Mouse (Mus musculus) liver, embryonic 14.5 days (tissue): ENCODE data around the gene Fgfr2. TPM values are rescaled to one million over a fixed set of nuclear protein-coding genes. Genes with fewer than 3 reads are reported as not detected.

Experiments
- ATAC-seq: fragments of 200-750 bp; cut with Nextera tagmentation; 2 replicates; pipeline ENCODE4 v1.8.0; 2017; ENCODE audit warnings: moderate number of reproducible peaks, mild to moderate bottlenecking, moderate library complexity; ENCODE audit not compliant: insufficient read depth
- DNase-seq, 3 experiments: peaks; one replicate each; pipeline ENCODE4 v3.0.0-alpha.2; 2012 to 2013; ENCODE audit warnings: low read depth in 3 of 3, low spot score in 3 of 3
- H3K27ac ChIP-seq: fragments of 300-500 bp; sonication (generic); 2 replicates; pipeline ENCODE4 v1.5.1; 2014; ENCODE audit warnings: moderate library complexity, mild to moderate bottlenecking, control low read depth, inconsistent platforms
- H3K27me3 ChIP-seq: fragments of 300-500 bp; sonication (generic); 2 replicates; pipeline ENCODE4 v1.6.1; 2014; ENCODE audit warnings: mild to moderate bottlenecking, low read length, moderate library complexity; ENCODE audit not compliant: control insufficient read depth, insufficient read depth
- H3K36me3 ChIP-seq: fragments of 300-500 bp; sonication (generic); replicated peaks from 2 replicates; pipeline ENCODE4 v1.6.1; 2014; ENCODE audit warnings: low read depth; ENCODE audit not compliant: control insufficient read depth, insufficient read depth
- H3K4me1 ChIP-seq, 2 experiments: fragments of 200-500 bp in 1 of 2; fragments of 300-500 bp in 1 of 2; sonication (generic) in 1 of 2; replicated peaks; 2 replicates each; pipeline ENCODE4 v1.6.1; 2012 to 2014; ENCODE audit warnings: antibody characterized with exemption in 1 of 2, inconsistent platforms in 1 of 2, low read length in 1 of 2; ENCODE audit not compliant: control insufficient read depth in 2 of 2, insufficient read depth in 2 of 2
- H3K4me2 ChIP-seq: fragments of 300-500 bp; sonication (generic); 2 replicates; pipeline ENCODE4 v1.6.1; 2014; ENCODE audit warnings: low read depth, mild to moderate bottlenecking, control low read depth, moderate library complexity
- H3K4me3 ChIP-seq, 2 experiments: fragments of 200-500 bp in 1 of 2; fragments of 300-500 bp in 1 of 2; sonication (generic) in 1 of 2; 2 replicates each; pipeline ENCODE4 v1.5.1; 2012 to 2014; ENCODE audit warnings: low read depth in 2 of 2, low read length in 2 of 2, mild to moderate bottlenecking in 2 of 2, control low read depth in 1 of 2, inconsistent platforms in 1 of 2, moderate library complexity in 1 of 2; ENCODE audit not compliant: insufficient read depth in 1 of 2
- H3K9ac ChIP-seq: fragments of 300-500 bp; sonication (generic); replicated peaks from 2 replicates; pipeline ENCODE4 v1.6.1; 2014; ENCODE audit warnings: mild to moderate bottlenecking, control low read depth, moderate library complexity
- H3K9me3 ChIP-seq: fragments of 300-500 bp; sonication (generic); 2 replicates; pipeline ENCODE4 v1.6.1; 2016; ENCODE audit warnings: low read length, mixed read lengths; ENCODE audit not compliant: control insufficient read depth
- CTCF ChIP-seq: IDR thresholded peaks from 2 replicates; pipeline ENCODE4 v1.5.1; 2016; ENCODE audit warnings: antibody characterized with exemption, low read depth, control low read depth
- EP300 ChIP-seq: IDR thresholded peaks from 2 replicates; pipeline ENCODE4 v1.6.1; 2016; ENCODE audit warnings: antibody characterized with exemption, low read depth
- WGBS: fragments of 180-500 bp; shearing (Covaris S2); extraction: QIAGEN DNeasy Blood & Tissue Kit; methylation state at CpG from one replicate; pipeline ENCODE4 v1.1.7; 2014; ENCODE audit not compliant: insufficient replicate concordance; 5-methylcytosine and 5-hydroxymethylcytosine counted together
- polyA plus RNA-seq, 2 experiments: library from polyadenylated mRNA; depleted of rRNA in 1 of 2; stranded (reverse) in 1 of 2; unstranded in 1 of 2; fragments of >200 nt; fragmentation: Nextera tagmentation in 1 of 2; extraction: Ambion mirVana in 1 of 2; gene quantifications; 2 replicates each; pipeline versions ENCODE4 v1.2.1 to v1.2.3; 2012 to 2014

Fgfr2 gene
- polyA plus RNA-seq, 2 experiments, result 7.9 to 8.8 TPM

DNA sequence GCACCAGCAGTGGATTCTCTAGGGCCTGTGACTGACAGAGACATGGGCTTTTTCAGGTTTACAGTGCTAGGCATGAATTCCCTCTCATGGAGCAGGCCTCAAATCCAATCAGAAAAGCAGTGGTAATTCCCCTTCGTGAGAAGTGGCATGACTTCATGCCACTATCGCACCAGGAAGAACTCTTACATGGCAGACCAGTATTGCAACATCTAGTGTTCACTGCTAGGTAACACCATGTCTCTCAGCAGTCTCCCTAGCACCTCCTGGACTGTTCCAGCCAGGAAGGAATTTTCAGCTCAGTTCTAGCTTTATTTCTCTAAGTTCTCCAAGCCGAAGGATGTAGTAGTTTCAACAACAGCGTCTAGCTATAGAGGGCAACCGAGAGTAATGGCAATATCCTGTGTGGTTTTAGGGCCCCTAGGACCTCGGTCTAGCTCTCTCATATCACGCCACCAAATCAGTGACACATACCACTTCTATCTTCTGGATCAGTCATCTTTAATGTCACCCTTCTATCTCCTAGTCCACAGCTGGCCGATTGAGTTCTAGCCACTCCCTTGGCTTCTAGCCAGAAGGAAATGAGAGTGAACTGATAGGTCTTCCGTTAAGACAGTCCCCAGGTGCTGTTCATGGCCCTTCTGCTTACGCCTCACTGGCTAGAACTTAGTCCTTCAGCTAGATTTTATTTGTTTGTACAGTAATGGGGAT lies 720.6 kb downstream of the Fgfr2 start:
- DNase-seq (peak; percentile 26 to 52 (median 35)), ATAC-seq (peak; percentile 81)
- no peaks in the 10 kb centered on the region for H3K36me3 ChIP-seq
- H3K9ac ChIP-seq, result no peak overlapping the region
- TF ChIP-seq CTCF (0 out of 2 replicates have a peak, but pooled peaks have one; percentile 31), EP300 (peak; percentile 70)
- H3K27me3 ChIP-seq, result no peaks in the 10 kb centered on the region
- 19% methylated on average over 10 of the region's 10 CpGs for WGBS
- H3K4me3 ChIP-seq, result no peak overlapping the region
- H3K27ac ChIP-seq, result no peak overlapping the region
- H3K4me2 ChIP-seq, result no peak overlapping the region
- peaks cover 6 to 17% of the 10 kb centered on the region in 2 experiments for H3K4me1 ChIP-seq
- no peaks in the 10 kb centered on the region for H3K9me3 ChIP-seq

DNA sequence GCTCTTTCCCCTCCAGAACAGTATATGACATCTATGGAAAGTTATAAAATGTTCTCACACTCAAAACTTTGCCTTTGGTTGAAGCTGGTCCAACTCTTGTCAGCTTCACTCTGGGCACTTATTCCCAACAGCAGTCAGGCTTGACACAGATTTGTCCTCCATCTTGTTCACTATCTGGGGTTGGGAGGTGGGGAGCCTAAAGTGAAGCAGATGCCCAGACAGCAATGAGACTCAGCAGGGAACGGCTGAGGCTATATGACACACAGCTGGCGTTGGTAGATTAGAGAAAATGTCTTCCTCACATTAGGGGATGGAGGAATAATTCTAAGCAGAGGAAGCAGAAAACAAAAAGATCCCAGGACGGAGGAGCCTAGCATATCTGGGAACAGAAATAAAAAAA lies 724.7 kb downstream of the Fgfr2 start:
- Histone ChIP-seq H3K4me2 (no peak overlapping the region), H3K9ac (no peak overlapping the region), H3K27ac (no peak overlapping the region), H3K27me3 (no peaks in the 10 kb centered on the region), H3K36me3 (no peaks in the 10 kb centered on the region), H3K4me3 (no peak overlapping the region), H3K4me1 (peaks cover 14 to 34% of the 10 kb centered on the region in 2 experiments), H3K9me3 (no peaks in the 10 kb centered on the region)
- ATAC-seq (no peak), DNase-seq (no peak)
- 32% methylated on average over 3 of the region's 3 CpGs for WGBS
- TF ChIP-seq EP300 (no peak), CTCF (no peak)

DNA sequence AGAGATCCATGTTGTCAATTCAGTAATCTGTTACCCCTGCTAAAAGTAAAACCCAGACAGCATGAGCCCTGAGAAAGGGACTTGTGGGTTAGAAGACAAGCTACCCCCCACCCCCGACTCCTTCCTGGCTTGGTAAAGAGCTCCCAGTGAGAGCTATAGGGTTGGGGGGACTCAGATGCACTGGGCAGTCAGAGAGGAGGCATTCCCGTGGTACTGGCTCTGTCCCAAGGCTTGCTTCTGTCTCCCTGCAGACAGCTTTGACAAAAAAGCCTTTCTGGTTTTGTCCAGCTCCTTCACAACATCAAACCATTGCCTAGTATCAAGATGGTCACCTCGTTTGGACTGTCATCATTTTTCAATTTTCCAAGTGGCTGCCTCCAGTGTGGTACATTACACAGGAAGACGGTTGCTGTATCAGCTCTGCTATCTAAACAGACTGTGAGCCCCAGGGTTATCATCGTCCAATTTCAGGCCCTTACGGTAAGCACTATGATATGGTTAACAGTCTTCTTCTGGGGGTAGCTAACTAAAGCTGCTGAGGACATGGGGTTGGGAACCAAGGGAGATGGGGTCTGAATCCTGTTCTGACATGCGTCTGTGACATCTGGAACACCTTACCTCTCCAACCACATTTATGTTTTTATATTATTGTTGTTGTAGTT lies 726.4 kb downstream of the Fgfr2 start:
- H3K36me3 ChIP-seq, result no peaks in the 10 kb centered on the region
- H3K9ac ChIP-seq, result no peak overlapping the region
- no peak overlapping the region for H3K4me3 ChIP-seq
- TF ChIP-seq EP300 (peak; percentile 88), CTCF (no peak)
- no peaks in the 10 kb centered on the region for H3K9me3 ChIP-seq
- H3K4me2 ChIP-seq, result no peak overlapping the region
- H3K4me1 ChIP-seq, result peaks cover 10 to 38% of the 10 kb centered on the region in 2 experiments; a peak in 3 of 4 replicates
- no peaks in the 10 kb centered on the region for H3K27me3 ChIP-seq
- ATAC-seq, result peak; percentile 80
- peak in 1 of 3 experiments; percentile 10 for DNase-seq
- 16% methylated on average over 7 of the region's 7 CpGs for WGBS
- H3K27ac ChIP-seq, result no peak overlapping the region

DNA sequence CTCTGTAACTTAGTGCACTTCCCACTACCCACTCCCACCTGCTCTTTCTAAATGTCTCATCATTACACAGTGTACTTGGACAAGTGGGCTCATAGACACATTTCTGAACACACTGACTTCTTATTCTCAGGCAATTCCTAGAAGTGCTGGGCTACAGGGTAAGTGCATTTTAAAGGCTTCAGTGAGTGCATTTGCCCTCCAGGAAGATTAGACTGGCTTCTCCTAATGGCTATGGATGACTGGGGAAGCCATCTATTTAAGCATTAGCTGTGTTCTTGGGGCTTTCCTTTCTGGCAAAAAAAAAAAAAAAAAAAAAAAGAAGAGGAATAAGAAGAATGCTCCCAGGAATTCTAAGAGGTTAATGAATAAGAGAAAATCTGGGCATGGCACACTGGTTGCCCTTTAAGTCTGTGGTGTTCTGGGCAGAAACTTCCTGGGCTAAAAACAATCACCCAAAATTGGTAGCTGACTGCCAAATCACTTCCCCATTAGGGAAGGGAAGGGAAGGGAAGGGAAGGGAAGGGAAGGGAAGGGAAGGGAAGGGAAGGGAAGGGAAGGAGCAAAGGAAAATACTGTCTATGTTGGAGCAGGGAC lies 729.5 kb downstream of the Fgfr2 start:
- no peaks in the 10 kb centered on the region for H3K36me3 ChIP-seq
- no peak overlapping the region for H3K9ac ChIP-seq
- no peaks in the 10 kb centered on the region for H3K27me3 ChIP-seq
- ATAC-seq (no peak), DNase-seq (no peak)
- H3K27ac ChIP-seq, result no peak overlapping the region
- no peak for TF ChIP-seq CTCF
- no peak for TF ChIP-seq EP300
- H3K4me1 ChIP-seq, result peaks cover 10 to 41% of the 10 kb centered on the region in 2 experiments; a peak in 3 of 4 replicates
- H3K4me2 ChIP-seq, result no peak overlapping the region
- no peak overlapping the region for H3K4me3 ChIP-seq
- H3K9me3 ChIP-seq, result no peaks in the 10 kb centered on the region

DNA sequence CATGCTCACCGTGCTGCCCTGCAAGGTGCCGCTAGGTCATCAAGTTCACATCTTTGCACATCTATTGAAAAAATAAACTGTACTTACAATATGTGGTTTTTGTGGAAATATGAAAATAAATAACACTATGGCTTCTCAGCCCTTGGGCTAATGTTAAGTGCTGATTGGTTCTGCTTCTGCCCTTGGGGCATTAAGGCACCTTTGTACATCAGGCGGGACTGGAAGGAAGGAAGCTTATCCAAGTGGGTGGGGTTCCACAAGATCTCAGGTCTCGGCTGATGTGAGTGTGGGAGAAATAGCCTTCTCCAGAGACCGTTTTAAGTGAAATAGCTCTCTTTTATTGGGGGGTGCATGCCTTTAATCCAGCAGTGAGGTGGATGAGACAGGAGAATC lies 730.1 kb downstream of the Fgfr2 start:
- Histone ChIP-seq H3K4me3 (no peak overlapping the region), H3K27ac (no peak overlapping the region), H3K9ac (no peak overlapping the region), H3K4me2 (no peak overlapping the region), H3K27me3 (no peaks in the 10 kb centered on the region), H3K9me3 (no peaks in the 10 kb centered on the region), H3K4me1 (peaks cover 10 to 42% of the 10 kb centered on the region in 2 experiments; a peak in 3 of 4 replicates), H3K36me3 (no peaks in the 10 kb centered on the region)
- 44% methylated on average over 5 of the region's 5 CpGs for WGBS
- no peak for ATAC-seq
- TF ChIP-seq CTCF (no peak), EP300 (no peak)
- DNase-seq, result no peak
